Mouse (Mus musculus) forebrain, embryonic 16.5 days (tissue): ENCODE data around the gene Fam90a1a. TPM values are rescaled to one million over a fixed set of nuclear protein-coding genes. Genes with fewer than 3 reads are reported as not detected.
"Not testable (repeated sequence)": the region's sequence is repeated elsewhere in the genome, so short reads cannot be mapped to it uniquely, and the experiment has no call there.

Experiments
- ATAC-seq: fragments of 200-750 bp; cut with Nextera tagmentation; 2 replicates; pipeline ENCODE4 v1.8.0; 2017; ENCODE audit warnings: mild to moderate bottlenecking, moderate library complexity
- H3K27ac ChIP-seq: fragments of 300-500 bp; sonication (generic); 2 replicates; pipeline ENCODE4 v1.5.1; 2014; ENCODE audit warnings: low read length, control low read depth
- H3K27me3 ChIP-seq: fragments of 300-500 bp; sonication (generic); replicated peaks from 2 replicates; pipeline ENCODE4 v1.6.1; 2014; ENCODE audit warnings: low read length; ENCODE audit not compliant: control insufficient read depth, insufficient read depth
- H3K36me3 ChIP-seq: fragments of 300-500 bp; sonication (generic); 2 replicates; pipeline ENCODE4 v1.6.1; 2014; ENCODE audit not compliant: control insufficient read depth, insufficient read depth
- H3K4me1 ChIP-seq: fragments of 300-500 bp; sonication (generic); replicated peaks from 2 replicates; pipeline ENCODE4 v1.6.1; 2014; ENCODE audit warnings: low read length; ENCODE audit not compliant: control insufficient read depth, insufficient read depth
- H3K4me2 ChIP-seq: fragments of 300-500 bp; sonication (generic); 2 replicates; pipeline ENCODE4 v1.6.1; 2014; ENCODE audit warnings: mild to moderate bottlenecking, low read length, control low read depth
- H3K4me3 ChIP-seq: fragments of 300-500 bp; sonication (generic); replicated peaks from 2 replicates; pipeline ENCODE4 v1.5.1; 2014; ENCODE audit warnings: mild to moderate bottlenecking, low read length, control low read depth
- H3K9ac ChIP-seq: fragments of 300-500 bp; sonication (generic); replicated peaks from 2 replicates; pipeline ENCODE4 v1.6.1; 2014; ENCODE audit warnings: low read depth, low read length, control low read depth
- H3K9me3 ChIP-seq: fragments of 300-500 bp; sonication (generic); 2 replicates; pipeline ENCODE4 v1.6.1; 2016; ENCODE audit warnings: low read length; ENCODE audit not compliant: control insufficient read depth
- WGBS: fragments of 180-500 bp; shearing (Covaris S2); extraction: QIAGEN DNeasy Blood & Tissue Kit; methylation state at CpG from one replicate; pipeline ENCODE4 v1.1.7; 2014; 5-methylcytosine and 5-hydroxymethylcytosine counted together
- polyA plus RNA-seq: library from polyadenylated mRNA; unstranded; fragments of >200 nt; fragmentation: Nextera tagmentation; extraction: Ambion mirVana; gene quantifications from 2 replicates; pipeline ENCODE4 v1.2.1, GENCODE M21; 2015

Fam90a1a gene
- not detected in 2 replicates for polyA plus RNA-seq

- H3K27ac ChIP-seq: no peak within 1 kb of the TSS
- ATAC-seq: no peak
- 82% methylated on average over 2 of the region's 2 CpGs for WGBS
- H3K4me2 ChIP-seq: no peak within 1 kb of the TSS
- no peak within 1 kb of the TSS for H3K9ac ChIP-seq
- H3K36me3 ChIP-seq: no peaks in the 10 kb centered on the region
- no peaks in the 10 kb centered on the region for H3K4me1 ChIP-seq
- H3K27me3 ChIP-seq: no peaks in the 10 kb centered on the region
- H3K9me3 ChIP-seq: no peaks in the 10 kb centered on the region
- H3K4me3 ChIP-seq: no peak within 1 kb of the TSS
Measured at GRCm38 (mm10) chr8:21958414-21958813, at the start of gene Fam90a1a. Fam90a1a (plus strand) TSS chr8:21958714.

- Histone ChIP-seq H3K4me2 (no peak overlapping the region), H3K27ac (no peak overlapping the region), H3K9ac (no peak overlapping the region), H3K4me3 (no peak overlapping the region), H3K27me3 (no peaks in the 10 kb centered on the region), H3K4me1 (no peaks in the 10 kb centered on the region), H3K36me3 (no peaks in the 10 kb centered on the region), H3K9me3 (no peaks in the 10 kb centered on the region)
- ATAC-seq: no peak
- 3% methylated on average over 1 of the region's 1 CpGs for WGBS
Measured at GRCm38 (mm10) chr8:21911931-21912330, 46.6 kb upstream of the Fam90a1a start.

- 23% methylated on average over 2 of the region's 2 CpGs for WGBS
- Histone ChIP-seq H3K9ac (no peak overlapping the region), H3K4me3 (no peak overlapping the region), H3K36me3 (no peaks in the 10 kb centered on the region), H3K4me1 (no peaks in the 10 kb centered on the region), H3K9me3 (no peaks in the 10 kb centered on the region), H3K27me3 (no peaks in the 10 kb centered on the region), H3K27ac (no peak overlapping the region), H3K4me2 (no peak overlapping the region)
- no peak for ATAC-seq
Measured at GRCm38 (mm10) chr8:21912554-21912953, 46.0 kb upstream of the Fam90a1a start.

GRCm38 (mm10) chr8:21915625-21916024, 42.9 kb upstream of the Fam90a1a start:
- Histone ChIP-seq H3K36me3 (no peaks in the 10 kb centered on the region), H3K4me1 (no peaks in the 10 kb centered on the region), H3K27ac (no peak overlapping the region), H3K9me3 (no peaks in the 10 kb centered on the region), H3K27me3 (no peaks in the 10 kb centered on the region), H3K4me2 (no peak overlapping the region), H3K9ac (no peak overlapping the region), H3K4me3 (no peak overlapping the region)
- WGBS: 84% methylated on average over 3 of the region's 3 CpGs
- no peak for ATAC-seq

- not testable (repeated sequence) for H3K4me1 ChIP-seq, H3K27me3 ChIP-seq, H3K36me3 ChIP-seq, H3K4me2 ChIP-seq, H3K9me3 ChIP-seq, H3K27ac ChIP-seq, H3K9ac ChIP-seq, ATAC-seq, H3K4me3 ChIP-seq
- WGBS: 81% methylated on average over 3 of the region's 3 CpGs
Measured at GRCm38 (mm10) chr8:21930754-21931153, 27.8 kb upstream of the Fam90a1a start.

- Histone ChIP-seq H3K36me3 (no peaks in the 10 kb centered on the region), H3K9me3 (no peaks in the 10 kb centered on the region), H3K4me2 (no peak within 1 kb of the TSS), H3K9ac (no peak within 1 kb of the TSS), H3K4me3 (no peak within 1 kb of the TSS), H3K4me1 (no peaks in the 10 kb centered on the region), H3K27me3 (no peaks in the 10 kb centered on the region), H3K27ac (no peak within 1 kb of the TSS)
- WGBS: 95% methylated on average over 6 of the region's 6 CpGs
- ATAC-seq: no peak
Measured at GRCm38 (mm10) chr8:21932610-21933009, 25.9 kb upstream of the Fam90a1a start, which contains the start of gene Defb15. Defb15 (minus strand) TSS chr8:21932710.

GRCm38 (mm10) chr8:21938052-21938451, 20.5 kb upstream of the Fam90a1a start, which contains the start of gene Defb35:
Defb35 (plus strand) TSS chr8:21938352.
- not testable (repeated sequence) for H3K9me3 ChIP-seq, H3K4me3 ChIP-seq, H3K9ac ChIP-seq, H3K4me1 ChIP-seq, H3K4me2 ChIP-seq, H3K27me3 ChIP-seq, H3K27ac ChIP-seq, ATAC-seq, H3K36me3 ChIP-seq
- 91% methylated on average over 4 of the region's 4 CpGs for WGBS

GRCm38 (mm10) chr8:21946462-21946861, 12.1 kb upstream of the Fam90a1a start, which contains the start of gene Defb13:
Defb13 (plus strand) TSS chr8:21946762.
- Histone ChIP-seq H3K4me3 (no peak within 1 kb of the TSS), H3K9ac (no peak within 1 kb of the TSS), H3K4me2 (no peak within 1 kb of the TSS), H3K9me3 (no peaks in the 10 kb centered on the region), H3K27ac (no peak within 1 kb of the TSS), H3K4me1 (no peaks in the 10 kb centered on the region), H3K36me3 (no peaks in the 10 kb centered on the region), H3K27me3 (no peaks in the 10 kb centered on the region)
- 84% methylated on average over 6 of the region's 6 CpGs for WGBS
- no peak for ATAC-seq

GRCm38 (mm10) chr8:21947311-21948017, 11.1 kb upstream of the Fam90a1a start:
- Histone ChIP-seq H3K4me1 (no peaks in the 10 kb centered on the region), H3K9me3 (no peaks in the 10 kb centered on the region), H3K27ac (no peak overlapping the region), H3K36me3 (no peaks in the 10 kb centered on the region), H3K4me2 (no peak overlapping the region), H3K9ac (no peak overlapping the region), H3K4me3 (no peak overlapping the region), H3K27me3 (no peaks in the 10 kb centered on the region)
- ATAC-seq: no peak
- 57% methylated on average over 9 of the region's 9 CpGs for WGBS
